Mouse (Mus musculus) left cerebral cortex, adult 2 months (tissue): Measurements from ENCODE around the gene Fitm2. TPM values are rescaled to one million over a fixed set of nuclear protein-coding genes. Genes with fewer than 3 reads are reported as not detected.

Experiments used
- DNase-seq, 2 experiments: peaks; one replicate each; pipeline ENCODE4 v3.0.0; 2021 to 2022; ENCODE audit warnings: low spot score in 2 of 2, mixed read lengths in 1 of 2; ENCODE audit errors: extremely low spot score in 1 of 2
- H3K27ac ChIP-seq: fragments of 200-600 bp; 2 replicates; pipeline ENCODE4 v1.8.1; 2022
- H3K4me3 ChIP-seq: fragments of 200-600 bp; 2 replicates; pipeline ENCODE4 v1.8.1; 2022
- CTCF ChIP-seq: fragments of 200-600 bp; IDR thresholded peaks from 2 replicates; pipeline ENCODE4 v1.8.1; 2022; ENCODE audit warnings: antibody characterized with exemption, mild to moderate bottlenecking, moderate library complexity
- intact Hi-C: fragments of 180-260 bp; cut with DNase I; formaldehyde crosslinking; loops from one replicate; pipeline ENCODE4 v1.15.1; 2025
- total RNA-seq, 2 experiments: library from RNA; stranded (reverse); gene quantifications; 2 replicates each; pipeline ENCODE4 v1.2.3; 2021

Gene Fitm2
- total RNA-seq, 2 experiments from 2014 or later: 19.2 to 20.2 TPM

GRCm38 (mm10) chr2:163438246-163438618 lies 34.2 kb downstream of the Fitm2 start, which contains the start of gene Gdap1l1:
TSS of gene Gdap1l1 (plus strand) at chr2:163438476.
- DNase-seq: peak; percentile 74 to 82
- H3K27ac ChIP-seq: peak within 1 kb of the TSS; percentile 77
- no peak for TF ChIP-seq CTCF
- peak within 1 kb of the TSS; percentile 89 for H3K4me3 ChIP-seq
- intact Hi-C loops: no loop called here

DNA sequence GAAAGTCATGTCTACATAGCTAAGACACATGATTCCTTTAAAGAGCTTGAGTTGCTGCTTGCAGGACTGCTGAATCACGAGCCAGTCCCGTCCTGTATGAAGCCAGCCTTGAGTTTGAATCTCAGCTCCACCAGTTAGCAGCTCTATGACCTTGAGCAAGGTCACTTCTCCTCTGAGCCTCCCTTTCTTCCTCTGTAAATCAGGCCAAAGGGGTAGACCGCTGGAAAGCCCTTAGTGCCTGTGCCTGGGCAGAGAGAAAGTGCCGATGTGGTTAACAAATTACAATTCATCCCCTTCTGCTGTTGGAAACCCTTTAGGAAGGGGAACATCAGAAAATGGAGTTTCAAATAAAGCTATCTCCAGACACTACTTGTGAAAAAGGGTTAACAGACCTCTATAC lies 34.6 kb downstream of the Fitm2 start:
- DNase-seq: no peak
- peak overlapping the region; percentile 77 for H3K27ac ChIP-seq

DNA sequence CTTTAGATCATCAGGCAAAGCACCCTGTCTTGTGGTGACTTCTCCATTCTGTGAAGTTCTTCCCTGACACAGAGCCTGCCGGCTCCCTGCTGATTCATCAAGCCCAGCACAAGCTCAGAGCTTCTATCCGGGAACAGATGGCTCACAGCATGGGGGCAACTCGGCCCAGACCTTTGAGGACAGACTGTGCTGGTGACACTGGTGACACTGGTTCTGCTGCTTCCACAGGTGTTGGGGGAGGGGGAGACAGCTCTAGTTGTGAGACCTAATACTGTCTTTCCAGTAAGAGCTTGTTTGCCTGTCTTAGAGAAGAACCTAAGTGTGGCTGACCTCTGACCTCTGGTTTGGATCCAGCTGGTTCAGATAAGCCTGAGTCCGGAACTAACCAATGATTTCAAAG lies 38.5 kb downstream of the Fitm2 start:
- no peak overlapping the region for H3K27ac ChIP-seq
- no peak overlapping the region for H3K4me3 ChIP-seq
- intact Hi-C loops: no loop called here
- no peak for TF ChIP-seq CTCF
- no peak for DNase-seq

More for the DNA sequence above, 34.6 kb downstream of the Fitm2 start:
- H3K4me3 ChIP-seq: peak overlapping the region; percentile 89
- no peak for TF ChIP-seq CTCF
- intact Hi-C loops: no loop called here

DNA sequence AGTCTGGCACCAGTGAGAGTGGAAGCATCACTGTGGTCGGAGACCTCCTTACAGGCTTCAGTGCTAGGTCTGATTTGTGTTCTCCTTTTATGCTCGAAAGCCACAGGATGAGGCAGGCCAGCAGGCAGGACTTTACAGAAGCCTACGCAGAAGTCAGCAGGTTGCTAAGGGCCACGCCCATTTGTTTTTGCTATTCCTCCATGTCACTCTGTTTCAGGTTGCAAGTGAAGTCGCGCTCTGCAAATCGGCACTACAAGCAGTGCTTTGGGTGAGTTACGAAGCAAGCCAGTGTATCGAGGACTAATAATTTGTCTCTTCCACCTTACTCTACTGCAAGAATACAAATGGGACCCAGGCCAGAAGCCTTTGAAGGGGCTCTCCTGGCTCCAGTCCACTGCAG lies 41.1 kb downstream of the Fitm2 start:
- TF ChIP-seq CTCF: no peak
- no peak overlapping the region for H3K4me3 ChIP-seq
- intact Hi-C loops: no loop called here
- H3K27ac ChIP-seq: no peak overlapping the region
- no peak for DNase-seq

DNA sequence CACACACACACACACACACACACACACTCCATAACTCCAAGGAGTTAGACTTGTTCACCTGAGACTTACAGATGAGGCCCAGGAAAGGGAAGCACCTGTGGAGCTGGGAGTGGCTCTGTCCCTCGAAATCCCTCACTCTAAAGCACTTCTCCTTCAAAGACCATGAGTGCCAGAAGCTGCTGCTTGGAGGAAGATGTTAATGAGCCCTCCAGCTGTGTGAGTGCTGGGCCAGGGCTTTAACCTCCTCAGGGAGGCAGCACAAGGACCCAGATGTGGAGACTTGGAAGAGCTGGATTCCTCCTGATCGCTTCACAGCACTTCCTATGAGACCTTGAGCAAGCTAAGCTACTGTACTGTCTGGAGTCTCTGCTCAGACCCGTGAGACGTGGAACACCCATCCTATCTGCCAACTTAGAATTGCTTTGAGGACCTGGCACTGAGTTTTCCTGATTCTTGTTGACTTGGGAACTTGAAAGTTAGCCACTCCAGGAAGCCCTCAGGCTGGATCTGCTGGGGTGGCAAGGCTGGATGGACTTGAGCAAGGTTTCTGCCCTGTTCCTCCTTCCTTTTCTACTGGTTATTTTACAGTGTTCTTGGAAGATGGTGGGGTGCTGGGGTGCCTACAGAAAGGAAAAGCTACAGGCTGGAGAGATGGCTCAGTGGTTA lies 44.0 kb downstream of the Fitm2 start:
- intact Hi-C loops: no loop called here
- DNase-seq: no peak
- no peak overlapping the region for H3K27ac ChIP-seq
- no peak for TF ChIP-seq CTCF
- H3K4me3 ChIP-seq: no peak overlapping the region

DNA sequence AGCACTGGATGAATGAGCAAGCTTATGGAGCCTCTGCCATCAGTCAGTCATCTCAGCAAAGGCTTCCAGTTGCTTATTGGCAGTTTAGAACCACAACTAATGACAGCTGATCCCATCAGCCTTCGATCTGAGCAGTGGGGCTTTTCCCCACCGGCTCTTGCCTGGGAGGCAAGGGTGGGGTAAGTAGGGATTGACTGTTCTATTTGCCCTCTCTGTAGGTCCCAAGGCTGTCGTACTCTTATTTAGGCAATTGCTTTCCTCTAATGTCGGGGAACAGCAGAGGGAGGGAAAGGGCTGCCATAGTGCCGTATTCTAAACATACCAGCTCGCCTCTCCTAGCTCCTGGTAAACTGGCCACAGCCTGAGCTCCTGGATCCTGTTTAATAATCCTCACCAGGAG lies 47.8 kb downstream of the Fitm2 start, which contains the start of gene Oser1:
Oser1 (minus strand) TSS at position 101 of the 400 bp plus-strand sequence.
- DNase-seq: no peak
- TF ChIP-seq CTCF: no peak
- intact Hi-C loops: no loop called here
- no peak within 1 kb of the TSS for H3K27ac ChIP-seq
- no peak within 1 kb of the TSS for H3K4me3 ChIP-seq

DNA sequence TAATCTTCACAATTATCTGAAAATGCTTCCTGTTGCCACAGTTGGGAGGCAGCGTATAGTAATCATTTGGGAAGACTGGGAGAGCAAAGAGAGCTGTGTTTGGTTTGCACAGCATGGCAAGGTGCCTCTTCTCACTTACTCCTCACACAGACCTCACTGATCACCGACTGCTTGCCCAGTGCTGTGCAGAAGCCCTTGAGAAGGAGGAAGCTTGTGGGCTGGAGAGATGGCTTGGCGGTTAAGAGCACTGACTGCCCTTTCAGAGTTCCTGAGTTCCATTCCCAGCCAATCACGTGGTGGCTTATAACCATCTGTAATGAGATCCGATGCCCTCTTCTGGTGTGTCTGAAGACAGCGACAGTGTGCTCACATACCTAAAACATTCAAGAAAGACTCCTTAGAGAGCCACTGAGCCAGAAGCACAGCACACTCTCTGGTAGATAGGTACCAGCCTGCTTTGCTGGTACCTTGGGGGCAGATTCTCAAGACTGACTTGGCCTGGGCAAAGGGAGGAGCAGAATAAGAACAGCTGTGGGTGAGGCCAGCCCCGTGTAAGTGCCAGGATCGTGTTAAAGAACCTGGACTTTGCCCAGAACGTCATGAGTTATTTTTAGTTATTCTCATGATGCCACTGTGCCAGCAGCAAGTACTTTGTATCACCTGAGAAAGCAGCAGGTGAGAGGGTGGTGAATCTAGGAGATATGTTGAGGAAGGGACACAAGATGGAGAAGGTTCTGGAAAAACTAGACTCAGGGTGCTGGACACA lies 49.4 kb downstream of the Fitm2 start:
- TF ChIP-seq CTCF: no peak; the same call in 1 of the 2 replicates
- DNase-seq: no peak
- H3K4me3 ChIP-seq: no peak overlapping the region
- intact Hi-C loops: no loop called here
- H3K27ac ChIP-seq: no peak overlapping the region

DNA sequence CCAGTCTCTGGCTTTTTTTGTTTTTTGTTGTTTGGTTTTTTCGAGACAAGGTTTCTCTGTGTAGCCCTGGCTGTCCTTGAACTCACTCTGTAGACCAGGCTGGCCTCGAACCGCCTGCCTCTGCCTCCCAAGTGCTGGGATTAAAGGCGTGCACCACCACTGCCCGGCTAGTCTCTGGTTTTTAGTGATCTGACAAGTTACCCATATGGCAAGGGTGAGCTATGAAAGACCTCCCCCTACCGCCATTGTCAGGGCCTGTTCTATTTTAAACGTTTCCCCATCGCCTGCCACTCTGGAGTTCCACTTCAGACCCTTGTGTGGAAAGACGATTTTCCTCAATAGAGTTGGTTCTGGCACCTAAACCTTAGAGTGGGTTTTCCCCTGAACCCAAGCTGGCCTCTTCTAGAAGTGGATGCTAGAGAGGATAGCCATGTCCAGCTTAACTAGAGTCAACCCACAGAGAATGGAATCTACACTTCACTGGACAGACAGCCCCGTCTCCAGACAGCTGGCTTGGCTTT lies 52.0 kb downstream of the Fitm2 start:
- no peak for DNase-seq
- intact Hi-C loops: no loop called here
- Histone ChIP-seq H3K27ac (peak overlapping the region; percentile 89; the same call in 1 of the 2 replicates), H3K4me3 (peak overlapping the region; percentile 65)
- TF ChIP-seq CTCF: no peak

DNA sequence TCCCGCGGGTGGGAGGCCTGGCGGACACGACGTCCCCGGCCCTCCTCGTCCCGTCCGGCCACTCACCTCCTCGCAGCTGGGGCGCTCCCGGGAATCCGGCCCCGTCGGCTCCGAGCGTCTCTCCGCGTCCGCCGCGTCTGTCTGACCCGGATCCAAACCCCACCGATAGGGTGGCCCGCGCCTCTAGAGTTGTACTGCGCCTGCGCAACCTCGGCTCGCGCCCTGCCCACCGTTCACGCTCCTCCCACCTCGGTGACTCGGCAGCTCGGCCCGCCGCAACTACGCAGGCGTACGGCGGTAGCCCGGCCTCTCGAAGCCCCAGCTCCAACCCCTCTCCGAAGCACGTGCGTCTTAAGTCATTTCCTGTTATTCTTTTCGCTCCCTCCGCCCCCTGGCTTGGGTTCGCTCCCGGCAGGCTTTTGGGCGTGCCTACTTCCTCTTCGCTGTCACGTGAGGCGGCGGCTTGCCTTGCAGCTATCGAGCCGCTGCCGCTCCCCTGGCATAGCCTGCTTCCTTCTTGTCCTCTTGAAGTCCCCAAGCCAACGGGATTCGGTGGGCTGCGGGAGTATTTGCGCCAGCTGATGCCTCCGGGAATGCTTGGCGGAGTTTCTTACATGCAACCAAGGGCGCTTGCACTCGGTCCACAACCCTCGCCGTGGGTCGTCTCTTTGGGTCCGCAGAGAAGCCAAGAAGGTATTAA lies 52.9 kb downstream of the Fitm2 start:
- Histone ChIP-seq H3K4me3 (peak overlapping the region; percentile 83), H3K27ac (peak overlapping the region; percentile 89)
- DNase-seq: peak; percentile 99
- intact Hi-C loops: loop anchor here (1.0 kb wide), 2 partner anchors 18 to 53 kb away; partner anchors contain the start of gene Fitm2
- TF ChIP-seq CTCF: peak; percentile 53

DNA sequence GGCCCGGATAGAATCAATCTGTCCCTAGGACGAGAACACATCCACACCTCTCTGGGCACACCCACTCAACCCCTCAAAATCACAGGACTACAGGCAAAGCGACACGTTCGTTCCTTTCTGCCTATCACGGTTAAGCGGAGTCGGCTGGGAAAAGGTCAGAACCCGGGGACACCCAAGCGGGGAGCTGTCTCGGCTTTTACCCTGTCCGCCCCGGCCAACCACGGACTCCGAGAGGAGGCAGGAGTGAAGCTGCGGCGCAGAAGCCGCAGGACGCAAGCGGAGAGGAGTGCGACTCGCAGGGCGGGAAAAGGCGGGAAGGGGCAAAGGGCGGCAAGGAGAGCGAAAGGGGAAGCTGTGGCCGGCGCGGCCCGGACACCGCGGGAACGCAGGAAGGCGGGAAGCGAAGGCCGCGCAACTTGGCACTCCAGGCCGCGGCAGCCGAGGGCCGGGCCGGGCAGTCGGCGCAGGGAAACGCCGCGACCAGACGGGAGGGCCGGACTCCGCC lies 53.5 kb downstream of the Fitm2 start:
- peak overlapping the region; percentile 66 for H3K27ac ChIP-seq
- TF ChIP-seq CTCF: no peak
- no peak for DNase-seq
- peak overlapping the region; percentile 83 for H3K4me3 ChIP-seq
- intact Hi-C loops: loop anchor here (1.0 kb wide), 2 partner anchors 18 to 53 kb away; partner anchors contain the start of gene Fitm2

GRCm38 (mm10) chr2:163417830-163418229 lies 54.6 kb downstream of the Fitm2 start:
- Histone ChIP-seq H3K4me3 (peak overlapping the region; percentile 83; the same call in 1 of the 2 replicates), H3K27ac (no peak overlapping the region)
- DNase-seq: no peak
- TF ChIP-seq CTCF: no peak
- intact Hi-C loops: no loop called here

DNA sequence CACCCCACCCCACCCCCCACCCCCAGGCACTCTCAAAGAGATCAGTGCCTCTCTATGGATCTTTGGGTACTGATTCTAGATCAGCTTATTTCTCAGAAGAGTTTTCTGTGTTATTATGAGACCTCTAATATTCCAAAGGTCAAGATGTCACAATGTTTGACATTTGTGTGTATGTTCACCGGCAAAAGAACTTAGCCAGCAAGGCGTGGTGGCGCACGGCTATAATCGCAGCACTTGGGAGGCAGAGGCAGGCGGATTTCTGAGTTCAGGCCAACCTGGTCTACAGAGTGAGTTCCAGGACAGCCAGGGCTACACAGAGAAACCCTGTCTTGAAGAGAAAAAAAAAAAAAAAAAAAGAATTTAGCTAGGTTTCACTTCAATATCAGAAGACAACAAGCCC lies 55.4 kb downstream of the Fitm2 start:
- no peak for DNase-seq
- intact Hi-C loops: no loop called here
- Histone ChIP-seq H3K27ac (no peak overlapping the region), H3K4me3 (no peak overlapping the region)
- TF ChIP-seq CTCF: no peak

Other genes with a start within 250 kb of the Fitm2 start
- under 1 TPM; 0.63 to 0.81 TPM for gene Jph2, start 74.6 kb downstream of the Fitm2 start, total RNA-seq
- 10 to 100 TPM; 20.7 to 23.8 TPM for gene Oser1, start 47.9 kb downstream of the Fitm2 start, total RNA-seq
- gene Gdap1l1, start 34.2 kb downstream of the Fitm2 start, total RNA-seq: 10 to 100 TPM; 67.7 to 70.7 TPM
- not detected for gene R3hdml, start 19.7 kb upstream of the Fitm2 start, total RNA-seq
- not detected for gene Hnf4a, start 34.2 kb upstream of the Fitm2 start, total RNA-seq
- gene Ttpal, start 129.7 kb upstream of the Fitm2 start, total RNA-seq: 10 to 100 TPM; 69.9 to 81.2 TPM
- 100 to 1,000 TPM; 213 to 234 TPM for gene Serinc3, start 172.5 kb upstream of the Fitm2 start, total RNA-seq
- gene Pkig, start 185.8 kb upstream of the Fitm2 start, total RNA-seq: 100 to 1,000 TPM; 126 to 129 TPM